Mouse (Mus musculus): Measurements from ENCODE around the gene Nadsyn1.

Gene Nadsyn1

GRCm38 (mm10) chr7:143821241-143821640 lies 1.4 kb downstream of the Nadsyn1 start:
- in situ Hi-C loops (cut with MboI; ENCODE audit: unreplicated experiment in 2 of 2) = loop anchor here (5.0 to 25.0 kb wide), 5 partner anchors 86 to 1091 kb away; partner anchors contain the start of genes LTO1 (in 1 of the 2) and Ppfia1 (in 1 of the 2)

GRCm38 (mm10) chr7:143819201-143819600 lies 3.4 kb downstream of the Nadsyn1 start:
- in situ Hi-C loops (cut with MboI; ENCODE audit: unreplicated experiment in 2 of 2) = loop anchor here in 1 of 2 experiments (25.0 kb wide), 1 partner anchor 1093 kb away; the partner anchor contains the start of gene LTO1

GRCm38 (mm10) chr7:143808909-143809308 lies 13.7 kb downstream of the Nadsyn1 start:
- in situ Hi-C loops (cut with MboI; ENCODE audit: unreplicated experiment in 2 of 2) = loop anchor here in 1 of 2 experiments (25.0 kb wide), 1 partner anchor 1103 kb away; the partner anchor contains the start of gene LTO1

- in situ Hi-C loops (cut with MboI; ENCODE audit: unreplicated experiment in 2 of 2) = loop anchor here in 1 of 2 experiments (25.0 kb wide), 1 partner anchor 1107 kb away; the partner anchor contains the start of gene LTO1
Measured at GRCm38 (mm10) chr7:143805199-143805624, 17.4 kb downstream of the Nadsyn1 start.

- in situ Hi-C loops (cut with MboI; ENCODE audit: unreplicated experiment in 2 of 2) = loop anchor here in 1 of 2 experiments (25.0 kb wide), 1 partner anchor 1111 kb away; the partner anchor contains the start of gene LTO1
Measured at GRCm38 (mm10) chr7:143801195-143802065, 21.2 kb downstream of the Nadsyn1 start.

- in situ Hi-C loops (cut with MboI; ENCODE audit: unreplicated experiment in 2 of 2) = loop anchor here in 1 of 2 experiments (25.0 kb wide), 1 partner anchor 1112 kb away; the partner anchor contains the start of gene LTO1
Measured at GRCm38 (mm10) chr7:143800770-143801169, 21.9 kb downstream of the Nadsyn1 start.

- in situ Hi-C loops (cut with MboI; ENCODE audit: unreplicated experiment in 2 of 2) = loop anchor here (10.0 to 25.0 kb wide), 2 partner anchors 286 to 639 kb away; no protein-coding TSS in a partner anchor
Measured at GRCm38 (mm10) chr7:143798783-143799182, 23.9 kb downstream of the Nadsyn1 start.

GRCm38 (mm10) chr7:143793121-143793520 lies 29.5 kb downstream of the Nadsyn1 start:
- in situ Hi-C loops (cut with MboI; ENCODE audit: unreplicated experiment in 2 of 2) = loop anchor here (10.0 to 25.0 kb wide), 2 partner anchors 292 to 644 kb away; no protein-coding TSS in a partner anchor

GRCm38 (mm10) chr7:143792336-143792985 lies 30.2 kb downstream of the Nadsyn1 start:
- in situ Hi-C loops (cut with MboI; ENCODE audit: unreplicated experiment in 2 of 2) = loop anchor here (10.0 to 25.0 kb wide), 2 partner anchors 292 to 645 kb away; no protein-coding TSS in a partner anchor

- in situ Hi-C loops (cut with MboI; ENCODE audit: unreplicated experiment in 2 of 2) = loop anchor here in 1 of 2 experiments (25.0 kb wide), 1 partner anchor 653 kb away; no protein-coding TSS in a partner anchor
Measured at GRCm38 (mm10) chr7:143783996-143784829, 38.4 kb downstream of the Nadsyn1 start, which contains the start of gene Mrgpre. Mrgpre (minus strand) TSS chr7:143784500.

- in situ Hi-C loops (cut with MboI; ENCODE audit: unreplicated experiment in 2 of 2) = loop anchor here in 1 of 2 experiments (25.0 kb wide), 1 partner anchor 654 kb away; no protein-coding TSS in a partner anchor
Measured at GRCm38 (mm10) chr7:143783378-143783995, 39.2 kb downstream of the Nadsyn1 start.

- in situ Hi-C loops (cut with MboI; ENCODE audit: unreplicated experiment in 2 of 2) = loop anchor here in 1 of 2 experiments (25.0 kb wide), 1 partner anchor 660 kb away; no protein-coding TSS in a partner anchor
Measured at GRCm38 (mm10) chr7:143777375-143777774, 45.3 kb downstream of the Nadsyn1 start.

GRCm38 (mm10) chr7:143776137-143776536 lies 46.5 kb downstream of the Nadsyn1 start:
- in situ Hi-C loops (cut with MboI; ENCODE audit: unreplicated experiment in 2 of 2) = loop anchor here in 1 of 2 experiments (25.0 kb wide), 1 partner anchor 661 kb away; no protein-coding TSS in a partner anchor

- in situ Hi-C loops (cut with MboI; ENCODE audit: unreplicated experiment in 2 of 2) = loop anchor here in 1 of 2 experiments (10.0 kb wide), 2 partner anchors 285 to 615 kb away; no protein-coding TSS in a partner anchor
Measured at GRCm38 (mm10) chr7:143769461-143769860, 53.2 kb downstream of the Nadsyn1 start.

GRCm38 (mm10) chr7:143768267-143768666 lies 54.4 kb downstream of the Nadsyn1 start:
- in situ Hi-C loops (cut with MboI; ENCODE audit: unreplicated experiment in 2 of 2) = loop anchor here in 1 of 2 experiments (10.0 kb wide), 2 partner anchors 283 to 613 kb away; no protein-coding TSS in a partner anchor

- in situ Hi-C loops (cut with MboI; ENCODE audit: unreplicated experiment in 2 of 2) = loop anchor here in 1 of 2 experiments (10.0 kb wide), 2 partner anchors 282 to 612 kb away; no protein-coding TSS in a partner anchor
Measured at GRCm38 (mm10) chr7:143766893-143767292, 55.8 kb downstream of the Nadsyn1 start, which contains the start of gene Mrgprg. Mrgprg (minus strand) TSS chr7:143766993.

GRCm38 (mm10) chr7:143764876-143765530 lies 57.6 kb downstream of the Nadsyn1 start:
- in situ Hi-C loops (cut with MboI; ENCODE audit: unreplicated experiment in 2 of 2) = loop anchor here (5.0 to 10.0 kb wide), 5 partner anchors 183 to 610 kb away; no protein-coding TSS in a partner anchor

GRCm38 (mm10) chr7:143763794-143764193 lies 58.9 kb downstream of the Nadsyn1 start:
- in situ Hi-C loops (cut with MboI; ENCODE audit: unreplicated experiment in 2 of 2) = loop anchor here (5.0 to 10.0 kb wide), 5 partner anchors 181 to 609 kb away; no protein-coding TSS in a partner anchor

Data from v-Abl transformed pro-B cells (cell line).